12 mouse cellular contexts compared by ENCODE assay signal in genomic region chr6:134261904-134262303, GRCm38 (mm10).
DNase-seq lines count a peak whose midpoint lies in the region; ATAC-seq lines count a peak whose summit lies in the region.
"Had no signal": no experiment of that assay in that cellular context is flagged by ENCODE, and none has a peak within 500 bp of the region (broad histone marks: within the 10 kb centered on the region; RNA-seq: fewer than 3 reads in every experiment).

No protein-coding gene starts in this region.

- H3K4me2 ChIP-seq in heart, embryonic 15.5 days = no peak overlapping the region
- H3K4me2 ChIP-seq: neural tube, embryonic 12.5 days had no signal

- H3K9ac ChIP-seq in heart, embryonic 15.5 days = no peak overlapping the region
- H3K9ac ChIP-seq: neural tube, embryonic 12.5 days had no signal

- H3K27ac ChIP-seq in heart, embryonic 10.5 days = no peak overlapping the region
- H3K27ac ChIP-seq in heart, embryonic 15.5 days = peak overlapping the region; percentile 65
- no peak overlapping the region for H3K27ac ChIP-seq in forebrain, embryonic 10.5 days
- H3K27ac ChIP-seq: neural tube, embryonic 12.5 days had no signal

- H3K36me3 ChIP-seq in heart, embryonic 10.5 days = peaks cover 78% of the 10 kb centered on the region
- peaks cover 48% of the 10 kb centered on the region for H3K36me3 ChIP-seq in heart, embryonic 15.5 days
- peaks cover 89% of the 10 kb centered on the region for H3K36me3 ChIP-seq in forebrain, embryonic 10.5 days (replicated peaks)

- 59% methylated on average over 3 of the region's 3 CpGs for WGBS in heart, embryonic 10.5 days
- WGBS in heart, embryonic 15.5 days = 68% methylated on average over 3 of the region's 3 CpGs
- 81% methylated on average over 3 of the region's 3 CpGs for WGBS in forebrain, embryonic 10.5 days

- peaks cover under 1% of the 10 kb centered on the region; the same call in 1 of the 2 replicates for H3K4me1 ChIP-seq in heart, embryonic 10.5 days
- H3K4me1 ChIP-seq in heart, embryonic 15.5 days (replicated peaks) = peaks cover 11% of the 10 kb centered on the region
- no peaks in the 10 kb centered on the region for H3K4me1 ChIP-seq in forebrain, embryonic 10.5 days
- H3K4me1 ChIP-seq: neural tube, embryonic 12.5 days had no signal

- H3K27me3 ChIP-seq in heart, embryonic 10.5 days (ENCODE audit: insufficient read depth, poor library complexity, severe bottlenecking) = no peaks in the 10 kb centered on the region
- no peaks in the 10 kb centered on the region for H3K27me3 ChIP-seq in heart, embryonic 15.5 days
- H3K27me3 ChIP-seq in forebrain, embryonic 10.5 days (ENCODE audit: poor library complexity, severe bottlenecking) = no peaks in the 10 kb centered on the region
- H3K27me3 ChIP-seq: neural tube, embryonic 12.5 days had no signal

- no peak for ATAC-seq in heart, embryonic 15.5 days (replicated peaks; ENCODE audit: insufficient number of reproducible peaks, insufficient read depth, low FRiP score, low read depth)
- peak; percentile 72; the same call in 1 of the 2 replicates for ATAC-seq in monocyte, adult 5-6 weeks (replicated peaks; ENCODE audit: insufficient number of reproducible peaks, low FRiP score, low TSS enrichment, poor library complexity, severe bottlenecking)

- peaks cover 3% of the 10 kb centered on the region; the same call in 1 of the 2 replicates for H3K9me3 ChIP-seq in heart, embryonic 10.5 days
- H3K9me3 ChIP-seq in heart, embryonic 15.5 days (replicated peaks) = no peaks in the 10 kb centered on the region
- peaks cover 8% of the 10 kb centered on the region; the same call in 1 of the 2 replicates for H3K9me3 ChIP-seq in forebrain, embryonic 10.5 days

- H3K4me3 ChIP-seq in heart, embryonic 10.5 days = no peak overlapping the region
- H3K4me3 ChIP-seq in heart, embryonic 15.5 days = no peak overlapping the region
- H3K4me3 ChIP-seq in forebrain, embryonic 10.5 days = no peak overlapping the region
- H3K4me3 ChIP-seq: neural tube, embryonic 12.5 days had no signal

- DNase-seq in heart, adult 18-20 months = peak; percentile 34 to 67
- no peak for DNase-seq in heart, embryonic 10.5 days (ENCODE audit: low spot score)
- DNase-seq in adrenal gland, adult (ENCODE audit: inconsistent age in 2 of 2, low spot score in 1 of 2) = peak; percentile 84 to 94
- DNase-seq in right cerebral cortex, postnatal 4 days = no peak
- DNase-seq in urinary bladder, postnatal 4 days (ENCODE audit: low spot score in 2 of 2) = no peak
- DNase-seq in forebrain, embryonic 10.5 days (ENCODE audit: extremely low spot score, low spot score) = no peak
- DNase-seq: cerebellum, adult 2 months; gastrocnemius, postnatal 25 days; kidney, adult 2 months had no signal

Comparison
In these comparisons a context has a peak if more than half of its experiments do, and no peak if none do; other contexts are left out.
1. DNase-seq: peak in heart, adult 18-20 months (2 of 2) and adrenal gland, adult (2 of 2); none in heart, embryonic 10.5 days (single experiment), right cerebral cortex, postnatal 4 days (single experiment), urinary bladder, postnatal 4 days (0 of 2) and forebrain, embryonic 10.5 days (single experiment).